Mouse (Mus musculus) brain, adult 2 months (tissue): ENCODE results near the gene Tmem8.
A peak's percentile ranks its signal among the peaks of the same experiment; 100 is the strongest.
"Not testable (repeated sequence)": the region's sequence is repeated elsewhere in the genome, so short reads cannot be mapped to it uniquely, and the experiment has no call there.

Experiments
- DNase-seq: peaks from one replicate; pipeline ENCODE4 v3.0.0; 2011; ENCODE audit warnings: low read depth, low spot score

Tmem8 gene

DNA sequence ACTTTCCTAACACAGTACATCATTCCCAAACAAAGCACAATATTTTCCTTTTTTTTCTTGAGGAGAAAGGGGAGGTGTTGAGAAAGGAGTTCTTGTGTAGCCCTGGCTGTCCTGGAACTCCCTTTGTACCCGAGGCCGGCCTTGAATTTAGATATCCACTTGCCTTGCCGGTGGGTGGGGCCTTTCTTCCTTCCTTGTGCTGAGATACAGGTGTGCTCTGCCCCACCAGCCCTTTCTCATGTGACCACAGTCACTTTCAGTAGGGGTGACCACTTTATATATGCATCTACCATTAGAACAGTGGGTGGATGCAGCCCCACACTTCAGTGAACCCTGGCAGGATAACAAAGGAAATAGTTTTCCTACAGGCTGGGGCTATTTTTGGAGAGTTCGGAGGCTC lies 1.4 kb upstream of the Tmem8 start:
- no peak for DNase-seq

DNA sequence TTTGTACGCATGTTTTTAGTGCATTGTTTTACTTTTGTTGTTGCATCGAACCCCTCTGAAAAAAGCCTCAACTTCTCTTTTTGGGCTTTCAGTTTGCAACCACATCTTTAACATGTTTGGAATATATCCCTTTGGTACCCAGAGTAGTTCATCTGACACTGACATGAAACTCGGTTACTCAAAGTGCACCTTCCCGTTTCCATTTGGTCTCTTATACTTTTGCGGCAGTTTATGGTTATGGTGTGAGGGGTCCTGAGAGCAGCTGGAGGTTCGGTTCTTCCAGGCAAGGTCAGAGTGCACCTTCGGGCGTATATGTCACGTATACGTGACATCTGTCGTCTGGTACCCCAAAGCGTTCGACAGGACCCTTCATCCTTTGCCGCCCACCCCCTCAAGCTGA lies 348 bp upstream of the Tmem8 start:
- no peak for DNase-seq

DNA sequence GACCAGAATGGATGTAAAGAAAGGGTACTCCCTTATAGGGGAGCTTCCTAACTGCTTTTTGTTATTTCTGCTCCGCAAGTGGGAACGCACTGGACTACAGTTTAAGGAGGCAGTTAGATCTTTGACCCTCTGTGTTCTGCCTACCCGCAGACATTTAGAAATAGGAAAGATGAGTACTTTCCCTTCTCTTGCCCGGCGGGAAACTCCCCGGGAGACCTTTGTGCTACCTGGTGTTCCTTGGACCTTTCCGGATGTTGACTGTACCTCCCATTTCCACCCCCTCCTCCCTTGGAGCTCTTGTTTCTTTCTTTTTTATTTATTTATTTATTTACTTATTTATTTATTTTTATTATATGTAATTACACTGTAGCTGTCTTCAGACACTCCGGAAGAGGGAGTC lies 962 bp downstream of the Tmem8 start:
- DNase-seq = no peak

DNA sequence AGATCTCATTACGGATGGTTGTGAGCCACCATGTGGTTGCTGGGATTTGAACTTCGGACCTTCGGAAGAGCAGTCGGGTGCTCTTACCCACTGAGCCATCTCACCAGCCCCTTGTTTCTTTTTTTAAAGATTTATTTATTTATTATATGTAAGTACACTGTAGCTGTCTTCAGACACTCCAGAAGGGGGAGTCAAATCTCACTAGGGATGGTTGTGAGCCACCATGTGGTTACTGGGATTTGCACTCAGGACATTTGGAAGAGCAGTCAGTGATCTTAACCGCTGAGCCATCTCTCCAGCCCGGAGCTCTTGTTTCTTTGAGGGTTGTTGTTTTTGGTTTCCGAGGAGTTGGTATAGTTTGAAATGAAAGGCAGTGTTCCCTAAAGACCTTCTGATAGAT lies 1.4 kb downstream of the Tmem8 start:
- DNase-seq = not testable (repeated sequence)

DNA sequence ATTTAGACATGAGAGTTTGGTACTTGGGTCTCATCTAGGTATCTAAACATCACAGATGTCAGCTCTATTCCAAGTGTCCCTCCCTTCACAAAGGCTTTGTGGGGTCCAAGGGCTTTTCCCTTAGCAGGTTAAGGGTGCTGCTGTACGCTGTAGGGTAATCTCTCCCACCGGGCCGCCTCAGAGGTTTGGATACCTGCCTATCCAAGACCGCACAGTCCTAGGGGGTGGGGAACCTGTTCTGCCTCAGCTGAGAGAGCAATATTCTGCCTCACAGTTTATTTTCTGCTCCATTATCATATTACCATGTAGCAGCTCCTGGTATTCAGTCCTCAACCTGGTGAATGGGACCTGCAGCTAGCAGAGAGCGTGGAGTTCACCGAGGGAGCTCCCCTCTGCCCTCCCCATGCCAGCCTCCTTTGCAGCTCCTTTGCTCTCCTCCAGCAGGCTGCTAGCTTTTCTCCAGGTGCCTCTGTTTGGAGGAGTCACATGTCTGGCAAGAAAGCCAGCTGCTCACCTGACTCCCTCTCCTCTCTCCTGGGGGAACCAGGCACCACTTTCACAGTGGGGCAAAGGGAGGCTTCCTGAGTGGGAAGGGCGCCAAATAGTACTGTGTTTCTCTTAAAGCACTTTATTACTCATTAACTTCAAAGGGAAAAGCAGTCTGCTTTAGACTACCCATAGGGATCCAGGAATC lies 2.3 kb downstream of the Tmem8 start:
- DNase-seq = no peak

DNA sequence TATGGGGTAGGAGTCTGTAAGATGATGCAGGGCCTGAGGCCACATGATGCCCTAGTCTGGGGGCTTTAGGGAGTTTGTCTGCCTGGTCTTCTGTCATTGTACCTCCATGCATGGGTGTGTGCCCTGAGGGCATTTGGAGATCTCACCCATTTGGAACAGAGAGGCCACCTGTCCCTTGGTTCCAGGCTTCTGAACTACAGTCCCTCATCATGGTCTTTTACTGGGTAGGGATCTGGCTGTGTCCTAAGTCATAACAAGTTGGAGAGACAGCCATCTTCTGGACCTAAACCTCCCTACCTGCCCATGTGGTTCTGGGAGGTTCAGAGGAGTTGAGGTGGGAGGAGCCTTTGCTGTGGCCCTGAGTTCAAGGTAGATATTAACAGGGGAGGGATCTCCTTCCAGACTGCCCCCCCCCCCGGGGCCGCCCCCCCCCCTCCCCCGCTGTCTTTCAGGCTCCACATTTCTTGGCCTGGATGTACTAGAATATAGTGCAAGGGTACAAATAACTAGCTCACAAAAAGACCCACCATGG lies 2.9 kb downstream of the Tmem8 start:
- DNase-seq = no peak

DNA sequence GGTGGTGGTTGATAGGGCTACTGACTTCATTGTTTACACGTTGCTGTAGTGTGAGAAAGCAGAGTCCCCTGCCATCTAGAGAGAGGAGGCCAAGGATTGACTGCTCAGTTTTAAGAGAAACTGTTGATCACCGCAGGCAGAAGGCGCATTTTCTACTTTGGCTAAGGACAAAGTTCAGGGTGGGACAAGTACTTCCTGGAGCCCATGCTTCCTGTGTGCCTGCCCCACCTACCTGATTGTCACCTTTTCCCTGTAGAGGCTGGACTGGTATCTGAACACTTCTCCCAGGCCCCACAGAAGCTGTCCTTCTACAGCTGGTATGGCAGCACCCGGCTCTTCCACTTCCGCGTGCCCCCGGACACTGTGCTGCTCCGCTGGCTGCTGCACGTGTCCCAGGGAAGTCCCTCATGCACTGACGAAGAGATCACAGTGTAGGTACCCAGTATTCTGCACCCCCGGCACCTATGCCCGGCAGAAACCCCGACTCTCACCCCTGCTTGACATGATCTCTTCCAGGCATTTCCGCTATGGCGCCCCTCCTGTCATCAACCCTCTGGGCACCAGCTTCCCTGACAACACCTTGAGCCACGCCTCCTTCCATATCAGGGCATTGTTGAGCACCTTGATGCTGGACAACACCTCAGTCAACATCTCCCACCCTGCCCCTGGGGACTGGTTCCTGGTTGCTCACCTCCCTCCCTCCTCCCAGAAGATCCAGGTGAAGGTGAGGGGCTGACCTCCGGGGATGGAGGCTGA lies 3.6 kb downstream of the Tmem8 start:
- no peak for DNase-seq

DNA sequence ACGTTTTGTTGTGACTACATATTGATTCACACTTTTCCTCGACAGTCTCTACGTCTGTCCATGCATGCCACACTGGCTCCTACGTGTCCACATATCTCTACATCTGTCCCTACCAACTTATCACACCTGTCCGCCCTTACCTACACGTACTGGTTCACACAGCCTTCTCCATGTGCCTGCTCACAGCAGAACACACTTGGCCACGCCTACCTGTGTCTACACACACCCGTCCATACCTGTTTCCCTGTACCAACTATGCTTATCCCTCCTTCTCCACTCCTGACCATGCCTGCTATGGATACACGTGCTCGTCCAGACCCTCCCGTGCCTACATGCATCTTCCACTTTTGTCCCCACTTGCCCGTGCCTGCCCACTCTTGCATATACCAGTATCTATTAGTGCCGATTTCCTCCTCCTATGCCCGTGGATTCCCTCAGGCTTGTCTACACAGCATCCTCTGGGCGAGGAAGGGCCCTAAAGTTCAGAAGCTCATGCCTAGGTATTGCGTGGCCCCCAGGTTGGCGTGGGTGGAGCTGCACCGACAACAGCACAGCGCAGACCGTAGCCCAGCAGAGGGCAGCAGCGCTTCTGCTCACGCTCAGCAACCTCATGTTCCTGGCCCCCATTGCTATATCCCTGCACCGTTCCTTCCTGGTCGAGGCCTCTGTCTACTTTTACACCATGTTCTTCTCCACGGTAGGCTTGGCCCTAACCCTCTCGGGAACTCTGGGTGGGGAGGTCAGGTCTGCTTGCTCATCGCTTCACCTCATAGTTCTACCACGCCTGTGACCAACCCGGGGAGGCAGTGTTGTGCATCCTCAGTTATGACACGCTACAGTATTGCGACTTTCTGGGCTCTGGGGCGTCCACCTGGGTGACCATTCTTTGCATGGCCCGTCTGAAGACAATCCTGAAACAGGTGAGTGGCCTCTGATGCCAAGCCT lies 6.9 kb downstream of the Tmem8 start:
- DNase-seq = peak; percentile 94

DNA sequence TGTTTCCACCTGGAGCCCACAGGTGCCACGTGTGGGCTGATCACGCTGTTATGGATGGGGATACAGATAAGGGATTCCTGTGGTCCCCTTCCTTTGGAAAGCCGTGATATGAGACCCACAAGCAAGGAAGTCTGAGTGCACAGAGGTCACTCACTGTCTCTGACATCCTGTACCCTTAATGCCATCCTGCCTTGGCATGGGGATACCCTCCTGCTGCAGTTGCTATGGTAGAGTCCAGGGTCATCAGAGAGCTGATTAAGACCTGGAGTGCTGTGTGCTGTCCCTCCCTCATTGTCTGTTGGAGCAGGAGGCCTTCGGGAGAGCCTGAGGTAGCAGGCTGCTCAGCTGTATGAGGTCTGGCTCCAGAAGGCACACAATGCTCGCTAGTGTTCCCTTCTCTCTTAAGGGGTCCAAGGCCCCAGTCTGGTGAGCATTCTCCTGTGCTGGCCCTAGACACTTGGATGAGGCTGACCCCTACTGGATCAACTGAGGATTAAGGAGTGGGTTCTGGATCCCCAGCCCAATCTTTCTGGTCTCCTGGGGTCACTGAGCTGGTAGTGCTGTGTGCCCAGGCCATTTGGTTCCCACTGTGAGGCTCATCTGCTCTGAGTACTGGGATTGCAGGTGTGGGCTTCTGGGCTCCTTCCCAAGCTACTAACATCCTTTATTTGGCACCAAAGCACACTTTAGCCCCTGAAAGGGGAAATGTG lies 9.5 kb downstream of the Tmem8 start:
- DNase-seq = no peak

DNA sequence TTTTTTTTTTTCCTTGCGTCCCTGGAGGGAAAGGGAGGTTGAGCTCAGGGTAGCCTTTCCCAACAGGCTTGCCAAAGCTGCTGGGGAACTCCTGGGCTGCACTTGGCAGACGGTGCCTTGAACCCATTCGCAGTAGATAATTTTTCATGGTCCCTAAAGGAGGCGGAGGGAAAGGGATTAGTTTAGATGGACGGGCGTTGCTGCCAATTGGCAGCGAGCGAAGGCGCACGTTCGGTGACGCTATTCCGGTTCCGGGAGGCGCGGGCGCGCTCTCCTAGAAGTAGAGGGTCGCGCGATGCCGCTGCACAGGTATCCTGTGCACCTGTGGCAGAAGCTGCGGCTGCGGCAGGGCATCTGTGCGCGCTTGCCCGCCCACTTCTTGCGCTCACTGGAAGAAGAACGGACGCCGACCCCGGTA lies 10.2 kb downstream of the Tmem8 start, which contains the start of gene Mrpl28:
Gene Mrpl28 (plus strand): TSS at position 234 of the 418 bp plus-strand sequence.
- peak; percentile 99 for DNase-seq

DNA sequence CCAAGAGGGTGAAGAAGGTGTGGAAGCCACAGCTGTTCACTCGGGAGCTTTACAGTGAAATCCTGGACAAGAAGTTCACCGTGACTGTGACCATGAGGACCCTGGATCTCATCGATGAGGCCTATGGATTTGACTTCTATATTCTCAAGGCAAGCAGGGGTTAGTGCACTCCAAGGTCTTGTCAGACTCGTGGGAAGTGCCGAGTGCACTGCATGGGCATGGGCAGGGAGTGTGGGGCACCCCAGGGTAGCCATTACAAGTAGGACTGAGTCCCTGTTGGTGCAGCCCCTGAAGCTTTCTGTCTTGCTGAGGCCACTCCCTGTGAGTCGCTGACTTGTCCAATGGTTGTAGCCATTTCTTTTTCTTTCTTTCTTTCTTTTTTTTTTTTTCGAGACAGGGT lies 11.5 kb downstream of the Tmem8 start:
- DNase-seq = no peak

DNA sequence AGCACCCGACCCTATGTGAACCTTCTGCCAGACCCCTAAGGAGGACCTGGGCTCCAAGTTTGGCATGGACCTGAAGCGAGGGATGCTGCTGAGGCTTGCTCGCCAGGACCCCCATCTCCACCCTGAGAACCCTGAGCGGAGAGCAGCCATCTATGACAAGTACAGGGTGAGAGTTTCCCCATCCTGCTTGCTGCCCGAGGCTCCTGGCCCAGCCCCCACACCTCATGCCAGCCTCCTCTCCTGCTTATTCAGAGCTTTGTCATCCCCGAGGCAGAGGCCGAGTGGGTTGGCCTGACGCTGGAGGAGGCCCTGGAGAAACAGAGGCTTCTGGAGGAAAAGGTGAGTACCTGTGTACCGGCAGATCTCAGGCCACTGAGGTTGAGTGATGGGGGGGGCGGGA lies 12.1 kb downstream of the Tmem8 start:
- DNase-seq = no peak

DNA sequence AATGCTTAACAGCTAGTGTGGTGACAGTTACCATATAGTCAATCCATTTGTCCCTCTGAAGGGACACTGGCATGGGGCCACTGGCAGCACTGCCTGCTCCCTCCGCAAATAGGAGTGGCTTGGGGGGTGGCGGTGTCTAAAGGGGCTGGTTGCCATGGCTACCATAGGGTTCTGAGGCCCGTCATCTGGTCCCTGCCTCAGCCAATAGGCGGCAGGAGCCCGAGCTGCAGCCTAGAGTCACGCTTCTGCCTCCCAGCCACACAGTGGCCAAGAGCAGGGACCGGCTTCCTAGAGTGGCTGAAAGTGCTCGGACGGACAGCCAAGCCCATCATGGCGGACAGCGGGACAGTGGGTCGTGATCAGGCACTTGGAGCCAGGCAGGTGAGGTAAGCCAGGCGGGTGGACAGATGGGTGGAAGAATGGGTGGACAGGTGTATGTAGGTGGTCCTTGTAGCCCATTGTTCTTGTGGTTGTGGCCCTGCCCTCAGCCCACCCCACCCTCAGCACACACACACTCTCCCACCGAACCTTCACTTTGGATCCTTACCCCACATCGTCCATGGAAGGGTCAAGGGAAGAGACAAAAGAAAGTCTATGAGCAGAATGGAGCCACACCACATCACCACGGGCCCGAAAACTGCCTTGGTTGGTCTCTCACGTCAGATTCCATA lies 18.1 kb downstream of the Tmem8 start:
- DNase-seq = peak; percentile 58

DNA sequence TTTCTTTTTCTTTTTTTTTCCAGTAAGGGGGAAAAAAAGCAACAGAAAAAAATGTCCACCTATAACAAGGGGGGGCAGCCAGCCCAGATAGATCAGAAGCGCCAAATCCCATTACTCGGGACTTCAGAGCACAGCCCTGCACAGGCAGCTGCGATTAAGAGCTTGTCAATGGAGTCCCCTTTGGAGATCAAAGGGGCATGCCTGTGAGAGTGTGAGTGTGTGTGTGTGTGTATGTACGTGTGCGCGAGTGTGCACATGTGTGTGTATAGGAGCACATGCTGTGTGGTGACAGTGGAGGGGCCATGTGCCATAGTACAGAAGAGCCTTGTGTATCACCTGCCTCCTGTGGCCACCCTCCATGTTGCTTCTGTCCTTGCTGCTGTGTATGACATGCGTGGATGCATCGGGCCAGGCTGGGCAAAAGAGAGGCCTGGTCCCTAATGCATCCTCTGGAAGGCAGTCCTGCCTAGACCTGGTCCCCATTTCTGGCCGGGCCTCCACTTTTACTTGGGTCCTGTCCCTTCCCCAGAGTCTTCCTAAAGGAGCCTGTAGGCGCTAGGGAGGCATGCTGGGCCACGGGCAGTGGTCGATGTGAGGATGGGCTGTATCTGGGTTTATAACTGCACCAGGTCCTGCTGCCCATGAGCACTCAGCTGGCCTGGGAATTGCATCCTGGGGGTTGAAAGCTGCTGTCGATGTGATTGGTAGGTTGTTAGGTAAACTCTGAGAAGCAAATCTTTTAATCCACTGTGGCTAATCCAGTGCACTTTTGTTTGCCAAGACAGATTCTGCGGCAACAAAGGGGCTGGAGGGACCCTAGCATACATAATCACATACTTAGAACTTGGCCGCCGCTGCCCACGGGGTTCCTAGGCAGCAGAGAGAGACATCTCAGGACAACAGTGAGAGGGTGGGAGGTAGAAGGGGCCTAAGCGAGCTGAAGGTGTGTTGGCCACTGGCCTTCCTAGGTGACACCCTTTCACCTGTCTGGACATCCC lies 19.1 kb downstream of the Tmem8 start:
- no peak for DNase-seq

DNA sequence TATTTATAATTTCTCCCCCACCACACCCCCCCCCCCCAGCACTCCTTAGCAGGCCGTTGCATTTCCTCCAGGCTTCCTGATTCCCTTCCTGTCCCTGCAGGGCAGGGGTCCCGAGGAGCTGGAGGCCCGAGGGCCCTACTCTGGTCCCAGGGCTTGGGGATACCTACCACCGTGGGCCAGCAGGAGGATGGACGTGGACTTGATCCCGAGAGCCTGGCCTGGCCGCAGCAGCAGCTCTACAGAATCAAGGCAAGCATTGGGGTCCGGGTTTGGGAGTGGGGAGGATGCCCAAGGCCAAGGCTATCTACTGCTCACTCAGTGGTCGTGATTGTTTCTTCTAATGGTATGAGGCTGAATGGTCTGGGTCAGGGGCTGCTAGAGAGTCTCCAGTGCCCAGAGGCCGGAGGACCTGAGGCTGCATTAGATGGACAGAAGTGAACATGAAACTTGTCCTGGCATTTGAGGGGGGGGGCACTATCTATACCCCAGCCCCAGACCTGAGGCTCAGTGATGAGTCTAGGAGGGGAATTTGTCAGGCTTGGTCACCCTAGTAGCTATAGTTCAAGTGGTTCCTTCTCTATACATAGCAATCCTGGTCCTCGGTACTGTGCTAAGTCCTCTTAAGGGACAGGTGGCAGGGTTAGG lies 24.1 kb downstream of the Tmem8 start:
- no peak for DNase-seq

DNA sequence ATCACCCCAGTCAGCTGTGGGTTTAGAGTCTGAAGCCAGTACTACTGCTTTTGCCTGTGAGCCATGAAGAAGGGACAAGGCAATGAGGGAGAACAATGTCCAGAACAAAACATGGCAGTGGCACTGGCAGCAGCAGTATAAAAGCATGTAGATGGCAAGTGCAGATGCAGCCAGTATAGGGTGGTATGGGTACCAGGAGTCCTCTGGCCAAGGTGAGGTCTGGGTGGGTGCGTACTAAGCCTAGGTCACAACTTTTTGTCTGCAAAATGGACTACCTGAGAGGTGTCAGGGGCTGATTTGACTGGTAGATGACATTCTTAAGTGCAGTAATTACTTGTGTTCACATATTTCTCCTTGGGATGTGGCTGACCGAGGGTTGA lies 24.6 kb downstream of the Tmem8 start:
- DNase-seq = no peak

DNA sequence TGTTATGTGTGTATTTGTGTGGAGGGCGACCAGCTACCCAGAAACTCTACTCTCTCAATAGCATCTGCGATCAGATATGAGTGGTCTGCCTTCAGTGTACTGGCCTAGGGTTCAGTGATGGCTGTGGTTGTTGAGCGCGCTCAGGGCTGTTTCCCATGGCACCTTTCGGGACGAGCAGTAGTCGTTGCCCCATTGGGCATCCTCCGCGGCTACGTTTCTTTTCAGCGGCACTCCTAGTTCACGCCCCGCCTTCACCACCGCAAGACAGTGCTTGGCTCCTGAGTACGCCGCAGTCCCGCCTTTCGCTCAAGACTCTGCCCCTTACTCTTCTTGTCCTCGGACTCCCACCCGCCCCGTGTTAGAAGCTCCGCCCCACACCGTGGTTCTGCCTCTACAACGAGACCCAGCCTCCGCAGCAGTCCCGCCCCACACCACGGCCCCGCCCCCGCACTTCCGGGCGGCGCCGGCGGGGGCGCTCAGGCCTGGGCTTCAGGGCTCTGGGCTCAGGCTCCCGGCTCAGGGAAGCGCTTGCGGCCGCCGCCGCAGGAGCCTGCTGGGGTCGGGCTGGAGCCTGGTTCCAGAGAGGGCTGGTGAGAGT lies 25.2 kb downstream of the Tmem8 start, which contains the start of gene Axin1:
Gene Axin1 (plus strand): TSS at position 450 of the 598 bp plus-strand sequence.
- peak; percentile 99 for DNase-seq

DNA sequence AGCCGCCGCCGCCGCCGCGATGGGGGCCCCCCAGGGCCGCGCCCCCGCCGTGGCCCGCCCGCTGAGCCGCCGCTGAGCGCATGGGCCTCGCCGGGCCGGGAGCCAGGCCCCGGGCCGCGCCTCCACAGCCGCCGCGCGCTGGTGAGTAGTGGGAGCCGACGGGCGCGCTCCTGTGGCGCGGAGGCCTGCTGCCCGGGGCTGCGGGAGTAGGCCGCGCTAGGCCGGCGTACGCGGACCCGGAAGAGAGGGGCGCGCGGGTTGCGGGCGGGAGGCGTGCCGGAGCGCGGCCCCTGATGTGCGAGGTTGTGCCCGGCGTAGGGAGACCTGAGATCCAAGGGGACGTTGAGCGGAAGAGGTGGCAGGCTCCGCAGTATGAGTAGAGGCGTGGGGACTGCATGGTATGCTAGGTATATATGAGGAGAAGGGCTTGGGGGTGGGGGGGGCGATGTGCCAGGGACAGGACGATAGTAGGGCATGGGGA lies 25.8 kb downstream of the Tmem8 start:
- DNase-seq = peak; percentile 56
